Mouse (Mus musculus) G1E (cell line): ENCODE measurements around the gene Mex3d.

ENCODE experiments used
- CTCF ChIP-seq: IDR thresholded peaks from 2 replicates; pipeline ENCODE4 v1.5.1; 2012; ENCODE audit warnings: low read depth, low read length, inconsistent platforms, mixed read lengths
- GATA1 ChIP-seq: IDR thresholded peaks from 2 replicates; pipeline ENCODE4 v1.6.1; 2012; ENCODE audit warnings: borderline replicate concordance, low read length, inconsistent platforms, mixed read lengths
- POLR2AphosphoS5 ChIP-seq: IDR thresholded peaks from 2 replicates; pipeline ENCODE4 v1.6.1; 2012; ENCODE audit warnings: low read depth, low read length, inconsistent platforms; ENCODE audit not compliant: insufficient replicate concordance

DNA sequence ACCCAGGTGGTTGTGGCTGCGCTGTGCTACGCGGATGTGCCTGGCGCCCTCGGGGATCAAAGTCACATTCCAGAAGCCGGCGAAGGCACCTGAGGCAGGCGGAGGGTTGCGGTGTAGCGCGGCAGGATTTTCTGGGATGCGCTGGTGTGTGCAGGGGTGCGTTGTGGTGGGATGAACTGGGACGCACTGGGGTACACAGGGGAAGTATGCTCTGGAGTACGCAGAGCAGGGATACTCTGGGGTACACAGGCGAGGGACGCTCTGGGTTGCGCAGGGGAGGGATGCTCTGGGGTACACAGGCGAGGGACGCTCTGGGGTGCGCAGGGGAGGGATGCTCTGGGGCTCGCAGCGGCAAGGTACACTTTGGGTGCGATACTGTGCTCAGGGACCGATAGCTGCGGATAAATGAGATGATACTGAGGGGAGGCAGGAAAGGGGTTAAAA lies 45.1 kb downstream of the Mex3d start:
- no peak for TF ChIP-seq CTCF
- TF ChIP-seq GATA1: no peak
- TF ChIP-seq POLR2AphosphoS5: no peak
